Mouse (Mus musculus) heart, embryonic 11.5 days (tissue): ENCODE measurements around the gene Canx. TPM values are rescaled to one million over a fixed set of nuclear protein-coding genes. Genes with fewer than 3 reads are reported as not detected.

ENCODE experiments used
- ATAC-seq: fragments of 200-750 bp; cut with Nextera tagmentation; replicated peaks from 2 replicates; pipeline ENCODE4 v1.8.0; 2017; ENCODE audit warnings: moderate library complexity; ENCODE audit not compliant: insufficient number of reproducible peaks, low FRiP score, low TSS enrichment
- H3K27ac ChIP-seq: fragments of 300-500 bp; sonication (generic); 2 replicates; pipeline ENCODE4 v1.5.1; 2014; ENCODE audit warnings: mild to moderate bottlenecking, low read depth, low read length
- H3K27me3 ChIP-seq: fragments of 300-500 bp; sonication (generic); 2 replicates; pipeline ENCODE4 v1.6.1; 2014; ENCODE audit warnings: mild to moderate bottlenecking, low read length, mixed read lengths; ENCODE audit not compliant: control insufficient read depth, insufficient read depth
- H3K36me3 ChIP-seq: fragments of 300-500 bp; sonication (generic); 2 replicates; pipeline ENCODE4 v1.6.1; 2014; ENCODE audit warnings: mild to moderate bottlenecking, low read length, moderate library complexity, mixed read lengths; ENCODE audit not compliant: control insufficient read depth, insufficient read depth
- H3K4me1 ChIP-seq: fragments of 300-500 bp; sonication (generic); 2 replicates; pipeline ENCODE4 v1.6.1; 2014; ENCODE audit warnings: low read length; ENCODE audit not compliant: control insufficient read depth, insufficient read depth
- H3K4me2 ChIP-seq: fragments of 300-500 bp; sonication (generic); 2 replicates; pipeline ENCODE4 v1.6.1; 2014; ENCODE audit warnings: mild to moderate bottlenecking, moderate library complexity
- H3K4me3 ChIP-seq: fragments of 300-500 bp; sonication (generic); 2 replicates; pipeline ENCODE4 v1.5.1; 2014; ENCODE audit warnings: low read depth, low read length
- H3K9ac ChIP-seq: fragments of 300-500 bp; sonication (generic); 2 replicates; pipeline ENCODE4 v1.6.1; 2014; ENCODE audit warnings: mild to moderate bottlenecking, low read depth, low read length, moderate library complexity
- H3K9me3 ChIP-seq: fragments of 300-500 bp; sonication (generic); replicated peaks from 2 replicates; pipeline ENCODE4 v1.6.1; 2016; ENCODE audit warnings: low read length; ENCODE audit not compliant: control insufficient read depth
- WGBS: fragments of 180-500 bp; shearing (Covaris S2); extraction: QIAGEN DNeasy Blood & Tissue Kit; methylation state at CpG from one replicate; pipeline ENCODE4 v1.1.7; 2014; ENCODE audit not compliant: insufficient replicate concordance; 5-methylcytosine and 5-hydroxymethylcytosine counted together
- microRNA counts: library from miRNA; unstranded; fragments of <30 nt; microRNA quantifications from one replicate; lab custom pipeline; 2015
- microRNA-seq: library from miRNA; unstranded; fragments of <30 nt; microRNA quantifications from one replicate; pipeline ENCODE4, GENCODE M21; 2016; ENCODE audit warnings: borderline number of aligned reads
- polyA plus RNA-seq: library from polyadenylated mRNA; unstranded; fragments of >200 nt; fragmentation: Nextera tagmentation; extraction: Ambion mirVana; gene quantifications from 2 replicates; pipeline ENCODE4 v1.2.1, GENCODE M21; 2014

Gene Canx
- polyA plus RNA-seq, 1 experiment from 2014 or later, result 236 TPM

DNA sequence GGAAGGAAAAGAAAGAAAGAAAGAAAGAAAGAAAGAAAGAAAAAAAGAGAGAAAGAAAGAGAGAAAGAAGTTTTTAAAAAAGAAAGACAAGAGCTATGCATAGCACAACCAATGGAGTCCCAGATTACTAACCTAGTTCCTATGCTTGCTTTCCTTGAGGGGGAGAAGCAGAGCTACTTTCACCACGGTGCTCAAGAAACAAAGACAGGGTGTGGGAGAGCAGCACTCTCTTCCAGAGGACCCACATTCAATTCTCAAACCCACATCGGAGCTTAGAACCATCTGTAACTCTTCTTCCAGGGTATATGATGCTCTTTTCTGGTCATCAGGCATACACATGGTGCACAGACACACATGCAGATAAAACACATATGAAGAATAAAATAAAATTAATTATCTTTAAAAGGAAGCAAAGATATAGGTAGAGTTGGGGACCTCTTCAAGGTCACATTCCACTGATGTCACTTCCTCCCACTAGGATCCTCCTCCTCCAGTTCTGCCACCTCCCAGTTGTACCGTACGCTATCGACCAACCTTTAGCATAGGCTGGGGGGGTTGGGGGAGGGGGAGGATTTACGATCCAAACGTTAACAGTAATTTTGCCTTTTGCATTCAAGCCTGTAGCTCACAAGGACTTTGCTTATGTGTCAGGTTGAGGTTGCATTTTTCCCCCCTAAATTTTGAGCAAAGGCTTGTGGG lies 76.9 kb downstream of the Canx start:
- H3K27ac ChIP-seq, result no peak overlapping the region
- 79% methylated on average over 7 of the region's 7 CpGs for WGBS
- H3K36me3 ChIP-seq, result no peaks in the 10 kb centered on the region
- H3K4me2 ChIP-seq, result no peak overlapping the region
- no peaks in the 10 kb centered on the region for H3K9me3 ChIP-seq
- no peak overlapping the region for H3K9ac ChIP-seq
- peaks cover 11% of the 10 kb centered on the region for H3K4me1 ChIP-seq
- H3K27me3 ChIP-seq, result no peaks in the 10 kb centered on the region
- H3K4me3 ChIP-seq, result no peak overlapping the region
- ATAC-seq, result no peak

DNA sequence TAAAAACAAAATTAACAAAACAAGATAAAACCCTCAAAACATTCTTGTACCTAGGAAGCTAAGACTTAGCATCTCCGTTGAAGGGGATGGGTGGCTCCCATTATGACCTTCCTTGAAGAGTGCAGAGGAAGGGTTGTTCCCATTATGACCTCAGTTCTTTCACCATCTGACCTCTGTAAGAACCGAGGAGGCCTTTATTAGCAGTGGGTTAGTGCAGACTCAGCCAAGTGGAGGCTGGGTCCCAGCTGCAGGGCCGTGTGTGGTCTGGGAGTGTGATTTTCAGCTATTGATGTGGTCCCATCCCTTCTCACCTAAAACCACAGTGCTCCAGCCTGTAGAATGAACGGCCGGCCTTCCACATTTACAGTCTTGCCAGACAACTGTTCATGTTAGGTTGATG lies 80.2 kb downstream of the Canx start:
- Histone ChIP-seq H3K27ac (no peak overlapping the region), H3K4me3 (no peak overlapping the region), H3K4me2 (no peak overlapping the region), H3K36me3 (no peaks in the 10 kb centered on the region), H3K4me1 (no peaks in the 10 kb centered on the region), H3K27me3 (no peaks in the 10 kb centered on the region), H3K9ac (no peak overlapping the region), H3K9me3 (no peaks in the 10 kb centered on the region)
- ATAC-seq, result no peak
- 69% methylated on average over 5 of the region's 5 CpGs for WGBS

MicroRNAs encoded within 50 kb of the gene (microRNA counts, 519-probe panel; counts per million panel counts)
- microRNA mmu-miR-804 (lab: Ali Mortazavi, UCI), result 4,102 counts per million, percentile 29 among the panel's probes with 10 or more counts

Small RNAs within 50 kb of the gene (microRNA-seq; reads per million reads assigned to microRNA genes)
- gene Mir804, result not detected

Other genes with a start within 250 kb of the Canx start
- gene Tbc1d9b, start 194.3 kb downstream of the Canx start, polyA plus RNA-seq, result 20.7 and 27.3 TPM in 2 replicates
- 15.3 and 17.6 TPM in 2 replicates for gene Mrnip, start 151.2 kb downstream of the Canx start, polyA plus RNA-seq
- 159 and 197 TPM in 2 replicates for gene Sqstm1, start 114.8 kb downstream of the Canx start, polyA plus RNA-seq
- gene Mgat4b, start 114.8 kb downstream of the Canx start, polyA plus RNA-seq, result 14.2 and 14.4 TPM in 2 replicates
- 0.74 TPM in 1 of 2 replicates, not detected in the other for gene Ltc4s, start 87.1 kb downstream of the Canx start, polyA plus RNA-seq
- 5.5 and 5.9 TPM in 2 replicates for gene Maml1, start 33.4 kb downstream of the Canx start, polyA plus RNA-seq
- not detected in 2 replicates for gene Cby3, start 28.8 kb upstream of the Canx start, polyA plus RNA-seq
- gene Hnrnph1, start 51.3 kb upstream of the Canx start, polyA plus RNA-seq, result 320 and 342 TPM in 2 replicates
- 19.5 and 20.0 TPM in 2 replicates for gene Rufy1, start 105.5 kb upstream of the Canx start, polyA plus RNA-seq